In the genomic region with DNA sequence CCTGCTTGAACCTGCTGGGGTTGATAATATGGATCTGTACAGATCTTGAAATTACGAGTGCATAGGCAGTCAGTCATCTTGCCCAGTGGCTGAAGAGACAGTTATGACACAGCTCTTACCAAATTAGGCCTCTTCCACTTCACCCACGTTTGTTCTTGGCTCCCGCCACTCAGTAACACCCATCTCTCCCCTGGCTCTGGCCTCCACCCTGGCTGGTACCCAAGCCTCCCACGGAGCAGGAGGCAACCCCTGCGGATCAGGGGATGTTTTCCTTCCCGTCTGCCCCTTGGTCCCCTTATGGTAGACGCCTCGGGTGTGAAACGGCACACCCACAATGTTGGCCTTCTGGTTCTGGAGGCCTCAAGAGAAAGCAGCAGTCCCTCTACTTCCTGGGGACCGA, we compare ENCODE assay signal across 11 mouse cellular contexts.
DNase-seq lines count a peak whose midpoint lies in the region; ATAC-seq and TF ChIP-seq lines count a peak whose summit lies in the region.
"Had no signal": no experiment of that assay in that cellular context is flagged by ENCODE, and none has a peak within 500 bp of the region (broad histone marks: within the 10 kb centered on the region; RNA-seq: fewer than 3 reads in every experiment).

No protein-coding gene starts in this region.

- H3K36me3 ChIP-seq in midbrain, embryonic 11.5 days (ENCODE audit: control insufficient read depth, insufficient read depth, low read length) = no peaks in the 10 kb centered on the region
- H3K36me3 ChIP-seq in midbrain, embryonic 10.5 days = no peaks in the 10 kb centered on the region

- no peak for ATAC-seq in cerebellum, adult (ENCODE audit: insufficient number of reproducible peaks, low FRiP score, low TSS enrichment)
- ATAC-seq in midbrain, embryonic 11.5 days (ENCODE audit: low FRiP score) = no peak
- ATAC-seq: activated CD4-positive, CD25-positive, alpha-beta regulatory T cell, adult 4 months had no signal

- no peak overlapping the region for H3K4me2 ChIP-seq in midbrain, embryonic 11.5 days

- WGBS in midbrain, embryonic 11.5 days = 75% methylated on average over 10 of the region's 10 CpGs
- WGBS in midbrain, embryonic 10.5 days = 80% methylated on average over 10 of the region's 10 CpGs

- no peaks in the 10 kb centered on the region for H3K9me3 ChIP-seq in midbrain, embryonic 11.5 days (ENCODE audit: control insufficient read depth, low read length)
- H3K9me3 ChIP-seq in midbrain, embryonic 10.5 days (replicated peaks) = no peaks in the 10 kb centered on the region

- TF ChIP-seq CTCF in layer of hippocampus, adult 2 months (conservative IDR thresholded peaks at IDR 0.05) = no peak

- no peaks in the 10 kb centered on the region for H3K27me3 ChIP-seq in midbrain, embryonic 11.5 days (ENCODE audit: control insufficient read depth, insufficient read depth, low read length)
- peaks cover 20% of the 10 kb centered on the region for H3K27me3 ChIP-seq in midbrain, embryonic 10.5 days (ENCODE audit: low read depth, poor library complexity, severe bottlenecking)

- H3K27ac ChIP-seq in midbrain, embryonic 11.5 days (ENCODE audit: low read depth, low read length) = no peak overlapping the region
- no peak overlapping the region; the same call in 1 of the 2 replicates for H3K27ac ChIP-seq in midbrain, embryonic 10.5 days (replicated peaks)
- H3K27ac ChIP-seq in layer of hippocampus, adult 2 months = no peak overlapping the region

- no peak overlapping the region for H3K9ac ChIP-seq in midbrain, embryonic 11.5 days (ENCODE audit: low read length)

- H3K4me1 ChIP-seq in midbrain, embryonic 11.5 days (ENCODE audit: control insufficient read depth, insufficient read depth, low read length) = peaks cover 8% of the 10 kb centered on the region
- H3K4me1 ChIP-seq in midbrain, embryonic 10.5 days = peaks cover 9% of the 10 kb centered on the region

- peak; percentile 52 to 65 for DNase-seq in cerebellum, postnatal 10 days
- peak; percentile 57 for DNase-seq in midbrain, embryonic 11.5 days (ENCODE audit: low spot score, missing footprints)
- no peak for DNase-seq in midbrain, embryonic 10.5 days (ENCODE audit: low spot score)
- peak; percentile 7 to 29 for DNase-seq in layer of hippocampus, adult 2 months (ENCODE audit: low spot score in 2 of 2)
- DNase-seq in ovary, postnatal 14 days (ENCODE audit: low spot score) = peak; percentile 30
- no peak for DNase-seq in thymus, adult 18-20 months
- no peak for DNase-seq in left cerebral cortex, adult 11 months (ENCODE audit: low spot score)
- DNase-seq: kidney, postnatal 25 days; thymus, postnatal 4 days had no signal

- H3K4me3 ChIP-seq in midbrain, embryonic 11.5 days (ENCODE audit: low read depth, low read length) = no peak overlapping the region
- no peak overlapping the region for H3K4me3 ChIP-seq in midbrain, embryonic 10.5 days
- no peak overlapping the region for H3K4me3 ChIP-seq in layer of hippocampus, adult 2 months

Comparison
In these comparisons a context has a peak if more than half of its experiments do, and no peak if none do; other contexts are left out.
1. DNase-seq: peak in cerebellum, postnatal 10 days (2 of 2), midbrain, embryonic 11.5 days (single experiment), layer of hippocampus, adult 2 months (2 of 2) and ovary, postnatal 14 days (single experiment); none in midbrain, embryonic 10.5 days (single experiment), thymus, adult 18-20 months (0 of 2) and left cerebral cortex, adult 11 months (single experiment).